Mouse (Mus musculus) liver, postnatal 0 days (tissue): ENCODE results near the gene Gtsf1l.

Experiments
- CTCF ChIP-seq: sonication (generic); IDR thresholded peaks from 2 replicates; pipeline ENCODE4 v1.5.1; 2016; ENCODE audit warnings: antibody characterized with exemption, low read depth
- EP300 ChIP-seq: IDR thresholded peaks from 2 replicates; pipeline ENCODE4 v1.6.1; 2016; ENCODE audit warnings: antibody characterized with exemption, low read depth, mild to moderate bottlenecking

- no peak for TF ChIP-seq EP300
- TF ChIP-seq CTCF: no peak
These were observed 44.7 kb upstream of the Gtsf1l start for GRCm38 (mm10) chr2:163132314-163132713.
